Mouse (Mus musculus) forebrain, postnatal 0 days (tissue): ENCODE results near the gene Fzd2. TPM values are rescaled to one million over a fixed set of nuclear protein-coding genes. Genes with fewer than 3 reads are reported as not detected.

Source experiments
- ATAC-seq: fragments of 200-750 bp; cut with Nextera tagmentation; 2 replicates; pipeline ENCODE4 v1.8.0; 2017; ENCODE audit warnings: mild to moderate bottlenecking, moderate library complexity
- DNase-seq: peaks from one replicate; pipeline ENCODE4 v3.0.0-alpha.2; 2015
- H3K27ac ChIP-seq: fragments of 300-500 bp; sonication (generic); 2 replicates; pipeline ENCODE4 v1.5.1; 2014; ENCODE audit warnings: low read depth, mild to moderate bottlenecking, antibody characterized with exemption, low read length, moderate library complexity, mixed read lengths
- H3K27me3 ChIP-seq: fragments of 300-500 bp; sonication (generic); 2 replicates; pipeline ENCODE4 v1.6.1; 2014; ENCODE audit warnings: mild to moderate bottlenecking, low read length, mixed read lengths; ENCODE audit not compliant: insufficient read depth
- H3K36me3 ChIP-seq: fragments of 300-500 bp; sonication (generic); 2 replicates; pipeline ENCODE4 v1.6.1; 2014; ENCODE audit warnings: mild to moderate bottlenecking, moderate library complexity; ENCODE audit not compliant: insufficient read depth
- H3K4me1 ChIP-seq: fragments of 300-500 bp; sonication (generic); 2 replicates; pipeline ENCODE4 v1.6.1; 2014; ENCODE audit warnings: antibody characterized with exemption; ENCODE audit not compliant: insufficient read depth
- H3K4me2 ChIP-seq: fragments of 300-500 bp; sonication (generic); 2 replicates; pipeline ENCODE4 v1.6.1; 2014; ENCODE audit warnings: low read depth, mild to moderate bottlenecking, moderate library complexity
- H3K4me3 ChIP-seq: fragments of 300-500 bp; sonication (generic); 2 replicates; pipeline ENCODE4 v1.5.1; 2014; ENCODE audit warnings: low read depth, low read length, mixed read lengths
- H3K9ac ChIP-seq: fragments of 300-500 bp; sonication (generic); 2 replicates; pipeline ENCODE4 v1.6.1; 2014; ENCODE audit warnings: mild to moderate bottlenecking
- H3K9me3 ChIP-seq: fragments of 300-500 bp; sonication (generic); 2 replicates; pipeline ENCODE4 v1.6.1; 2016; ENCODE audit warnings: low read length
- CTCF ChIP-seq: sonication (generic); IDR thresholded peaks from 2 replicates; pipeline ENCODE4 v1.5.1; 2016; ENCODE audit warnings: antibody characterized with exemption, control low read depth, low read depth
- WGBS: fragments of 180-500 bp; shearing (Covaris S2); extraction: QIAGEN DNeasy Blood & Tissue Kit; methylation state at CpG from one replicate; pipeline ENCODE4 v1.1.7; 2014; 5-methylcytosine and 5-hydroxymethylcytosine counted together
- polyA plus RNA-seq: library from polyadenylated mRNA; unstranded; fragments of >200 nt; fragmentation: Nextera tagmentation; extraction: Ambion mirVana; gene quantifications from 2 replicates; pipeline ENCODE4 v1.2.1, GENCODE M21; 2015
- total RNA-seq: library from RNA; depleted of rRNA; stranded (reverse); fragments of >200 nt; gene quantifications from 2 replicates; pipeline ENCODE4 v1.2.3, GENCODE M21; 2014

Fzd2 gene
- total and polyA plus RNA-seq, 2 experiments from 2014 or later = 4.6 to 15.2 TPM

- no peaks in the 10 kb centered on the region for H3K36me3 ChIP-seq
- H3K9ac ChIP-seq = no peak overlapping the region
- no peak overlapping the region for H3K4me3 ChIP-seq
- H3K4me1 ChIP-seq = 0 out of 2 replicates have a peak, but pooled peaks cover 3% of the 10 kb centered on the region
- peak overlapping the region; percentile 24; the same call in 1 of the 2 replicates for H3K4me2 ChIP-seq
- H3K27me3 ChIP-seq = no peaks in the 10 kb centered on the region
- DNase-seq = peak; percentile 59
- no peak for TF ChIP-seq CTCF
- ATAC-seq = peak; percentile 83
- no peaks in the 10 kb centered on the region for H3K9me3 ChIP-seq
- 26% methylated on average over 14 of the region's 14 CpGs for WGBS
- H3K27ac ChIP-seq = no peak overlapping the region
Measured at GRCm38 (mm10) chr11:102624888-102625407, 20.8 kb downstream of the Fzd2 start.

- Histone ChIP-seq H3K9ac (no peak overlapping the region), H3K4me1 (0 out of 2 replicates have a peak, but pooled peaks cover 3% of the 10 kb centered on the region), H3K27ac (no peak overlapping the region), H3K4me2 (no peak overlapping the region), H3K27me3 (no peaks in the 10 kb centered on the region), H3K9me3 (no peaks in the 10 kb centered on the region), H3K4me3 (no peak overlapping the region), H3K36me3 (no peaks in the 10 kb centered on the region)
- DNase-seq = no peak
- 91% methylated on average over 9 of the region's 9 CpGs for WGBS
- ATAC-seq = no peak
- TF ChIP-seq CTCF = no peak
Measured at GRCm38 (mm10) chr11:102627171-102627931, 23.2 kb downstream of the Fzd2 start.

- no peak overlapping the region for H3K27ac ChIP-seq
- no peak overlapping the region for H3K4me3 ChIP-seq
- DNase-seq (no peak), ATAC-seq (no peak)
- H3K9ac ChIP-seq = no peak overlapping the region
- H3K27me3 ChIP-seq = no peaks in the 10 kb centered on the region
- 68% methylated on average over 9 of the region's 9 CpGs for WGBS
- H3K4me1 ChIP-seq = 0 out of 2 replicates have a peak, but pooled peaks cover 3% of the 10 kb centered on the region
- no peak for TF ChIP-seq CTCF
- no peaks in the 10 kb centered on the region for H3K36me3 ChIP-seq
- no peaks in the 10 kb centered on the region for H3K9me3 ChIP-seq
- H3K4me2 ChIP-seq = no peak overlapping the region
Measured at GRCm38 (mm10) chr11:102628529-102628928, 24.3 kb downstream of the Fzd2 start.

- Histone ChIP-seq H3K9ac (no peak overlapping the region), H3K4me3 (no peak overlapping the region), H3K36me3 (no peaks in the 10 kb centered on the region), H3K9me3 (no peaks in the 10 kb centered on the region), H3K4me1 (0 out of 2 replicates have a peak, but pooled peaks cover 3% of the 10 kb centered on the region), H3K4me2 (no peak overlapping the region), H3K27ac (no peak overlapping the region), H3K27me3 (no peaks in the 10 kb centered on the region)
- DNase-seq (no peak), ATAC-seq (no peak)
- 82% methylated on average over 8 of the region's 8 CpGs for WGBS
- no peak for TF ChIP-seq CTCF
Measured at GRCm38 (mm10) chr11:102629375-102629774, 25.2 kb downstream of the Fzd2 start.

DNA sequence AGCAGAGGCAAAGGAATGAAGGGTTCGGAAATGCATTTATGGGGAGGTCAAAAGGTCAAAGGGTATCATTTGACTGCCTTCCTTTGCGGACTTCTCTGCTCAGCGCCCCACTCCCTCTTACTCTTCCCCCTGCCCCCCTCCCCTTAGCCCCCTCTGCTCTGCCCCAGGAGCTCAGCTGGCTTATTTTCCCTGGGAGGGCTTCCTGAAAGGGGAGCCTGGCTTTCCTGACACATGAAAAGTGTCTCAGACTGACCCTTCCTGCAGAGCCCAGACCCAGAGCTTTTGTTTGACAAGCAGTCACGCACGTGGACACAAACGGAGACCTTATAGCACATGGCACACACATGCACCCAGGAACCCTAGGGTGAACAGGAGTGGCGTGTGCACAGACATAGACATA, 26.5 kb downstream of the Fzd2 start:
- Histone ChIP-seq H3K27ac (no peak overlapping the region), H3K4me2 (no peak overlapping the region), H3K4me3 (no peak overlapping the region), H3K9me3 (no peaks in the 10 kb centered on the region), H3K9ac (no peak overlapping the region), H3K27me3 (no peaks in the 10 kb centered on the region), H3K4me1 (no peaks in the 10 kb centered on the region), H3K36me3 (no peaks in the 10 kb centered on the region)
- 31% methylated on average over 7 of the region's 7 CpGs for WGBS
- DNase-seq = no peak
- no peak for TF ChIP-seq CTCF
- ATAC-seq = no peak

DNA sequence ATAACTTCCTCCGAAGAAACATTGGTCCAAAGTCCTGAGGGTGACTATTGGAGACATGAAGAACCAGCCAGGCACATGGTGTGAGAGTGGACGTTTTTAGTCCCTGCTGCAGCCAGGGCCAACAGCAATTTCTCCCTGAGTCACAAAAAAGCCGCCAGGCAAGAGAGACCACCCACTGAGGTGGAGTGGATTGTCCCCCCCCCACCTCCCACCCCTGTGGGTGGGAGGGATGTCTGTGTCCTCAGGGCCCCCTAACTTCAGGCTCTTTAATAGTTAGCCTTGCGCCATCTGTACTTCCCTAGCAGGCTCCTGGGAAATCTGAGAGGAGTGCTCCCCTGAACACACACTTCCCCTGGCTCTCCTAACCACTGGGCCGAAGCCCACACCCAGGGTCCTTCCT, 27.0 kb downstream of the Fzd2 start:
- Histone ChIP-seq H3K4me2 (no peak overlapping the region), H3K27me3 (no peaks in the 10 kb centered on the region), H3K4me3 (no peak overlapping the region), H3K9me3 (no peaks in the 10 kb centered on the region), H3K36me3 (no peaks in the 10 kb centered on the region), H3K9ac (no peak overlapping the region), H3K4me1 (no peaks in the 10 kb centered on the region), H3K27ac (no peak overlapping the region)
- no peak for TF ChIP-seq CTCF
- 48% methylated on average over 5 of the region's 5 CpGs for WGBS
- ATAC-seq = no peak
- DNase-seq = no peak

DNA sequence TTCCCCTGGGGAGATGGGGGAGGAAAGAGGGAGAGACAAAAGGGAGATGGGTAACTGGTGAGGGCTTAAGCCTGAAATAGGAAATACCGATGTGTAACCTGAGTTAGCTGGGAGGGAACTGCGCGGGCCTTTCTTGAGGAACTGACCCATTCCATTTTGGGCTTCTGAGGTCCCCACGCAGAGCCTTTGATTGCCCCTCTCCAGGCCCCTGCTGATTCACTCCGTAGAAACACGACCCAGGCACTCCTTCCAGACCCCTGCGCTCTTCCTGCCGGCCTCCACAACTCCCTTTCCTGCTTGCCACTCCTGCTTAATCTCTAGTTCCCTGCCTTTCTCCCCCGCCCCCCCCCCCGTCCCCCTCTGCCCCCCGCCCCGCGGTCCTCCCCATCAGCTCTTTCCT, 28.5 kb downstream of the Fzd2 start:
- no peak for ATAC-seq
- TF ChIP-seq CTCF = no peak
- Histone ChIP-seq H3K36me3 (no peaks in the 10 kb centered on the region), H3K9ac (no peak overlapping the region), H3K27ac (no peak overlapping the region), H3K27me3 (no peaks in the 10 kb centered on the region), H3K4me1 (no peaks in the 10 kb centered on the region), H3K4me3 (peak overlapping the region; percentile 23; the same call in 1 of the 2 replicates), H3K9me3 (no peaks in the 10 kb centered on the region), H3K4me2 (peak overlapping the region; percentile 46)
- DNase-seq = no peak
- 16% methylated on average over 10 of the region's 13 CpGs for WGBS
